Mouse (Mus musculus): ENCODE measurements around the gene Runx3. TPM values are rescaled to one million over a fixed set of nuclear protein-coding genes. Genes with fewer than 3 reads are reported as not detected.

The Runx3 gene
- polyA plus RNA-seq, 1 experiment = 1.4 TPM

- Histone ChIP-seq H3K27me3 (replicated peaks; ENCODE audit: control insufficient read depth, insufficient read depth, low read length) (peaks cover 9% of the 10 kb centered on the region), H3K4me1 (ENCODE audit: control insufficient read depth, insufficient read depth, low read length) (no peaks in the 10 kb centered on the region)
Measured at GRCm38 (mm10) chr4:135154089-135154949, 33.9 kb downstream of the Runx3 start.

GRCm38 (mm10) chr4:135155106-135155800, 34.8 kb downstream of the Runx3 start:
- Histone ChIP-seq H3K27ac (ENCODE audit: insufficient read depth, low read depth, low read length) (no peak overlapping the region), H3K4me1 (ENCODE audit: control insufficient read depth, insufficient read depth, low read length) (no peaks in the 10 kb centered on the region), H3K36me3 (ENCODE audit: control insufficient read depth, insufficient read depth, low read length) (no peaks in the 10 kb centered on the region), H3K4me3 (ENCODE audit: insufficient read depth, low read depth, low read length) (no peak overlapping the region), H3K27me3 (replicated peaks; ENCODE audit: control insufficient read depth, insufficient read depth, low read length) (peaks cover 9% of the 10 kb centered on the region)
- TF ChIP-seq CTCF (conservative IDR thresholded peaks at IDR 0.05; ENCODE audit: insufficient read depth, insufficient read length, low read depth, low read length) (no peak), POLR2A (IDR thresholded peaks at IDR 0.05; ENCODE audit: low read depth, low read length) (no peak)
- 9% methylated on average over 31 of the region's 31 CpGs for WGBS
- no peak for DNase-seq

More at GRCm38 (mm10) chr4:135154089-135154949, 33.9 kb downstream of the Runx3 start:
- no peaks in the 10 kb centered on the region for H3K36me3 ChIP-seq (ENCODE audit: control insufficient read depth, insufficient read depth, low read length)
- no peak for TF ChIP-seq POLR2A (IDR thresholded peaks at IDR 0.05; ENCODE audit: low read depth, low read length)
- no peak for TF ChIP-seq CTCF (conservative IDR thresholded peaks at IDR 0.05; ENCODE audit: insufficient read depth, insufficient read length, low read depth, low read length)
- H3K4me3 ChIP-seq (ENCODE audit: insufficient read depth, low read depth, low read length) = no peak overlapping the region
- no peak overlapping the region for H3K27ac ChIP-seq (ENCODE audit: insufficient read depth, low read depth, low read length)
- 7% methylated on average over 21 of the region's 21 CpGs for WGBS
- DNase-seq = no peak

- WGBS = 8% methylated on average over 15 of the region's 15 CpGs
- peaks cover 9% of the 10 kb centered on the region for H3K27me3 ChIP-seq (replicated peaks; ENCODE audit: control insufficient read depth, insufficient read depth, low read length)
- TF ChIP-seq CTCF (conservative IDR thresholded peaks at IDR 0.05; ENCODE audit: insufficient read depth, insufficient read length, low read depth, low read length) (no peak), POLR2A (IDR thresholded peaks at IDR 0.05; ENCODE audit: low read depth, low read length) (no peak)
Measured at GRCm38 (mm10) chr4:135155805-135156469, 35.5 kb downstream of the Runx3 start.

GRCm38 (mm10) chr4:135156531-135156930, 36.1 kb downstream of the Runx3 start:
- Histone ChIP-seq H3K27ac (ENCODE audit: insufficient read depth, low read depth, low read length) (no peak overlapping the region), H3K27me3 (replicated peaks; ENCODE audit: control insufficient read depth, insufficient read depth, low read length) (peaks cover 9% of the 10 kb centered on the region), H3K4me3 (ENCODE audit: insufficient read depth, low read depth, low read length) (no peak overlapping the region), H3K36me3 (ENCODE audit: control insufficient read depth, insufficient read depth, low read length) (no peaks in the 10 kb centered on the region), H3K4me1 (ENCODE audit: control insufficient read depth, insufficient read depth, low read length) (no peaks in the 10 kb centered on the region)
- DNase-seq = no peak
- TF ChIP-seq POLR2A (IDR thresholded peaks at IDR 0.05; ENCODE audit: low read depth, low read length) = no peak
- no peak for TF ChIP-seq CTCF (conservative IDR thresholded peaks at IDR 0.05; ENCODE audit: insufficient read depth, insufficient read length, low read depth, low read length)
- 10% methylated on average over 6 of the region's 6 CpGs for WGBS

More at GRCm38 (mm10) chr4:135155805-135156469, 35.5 kb downstream of the Runx3 start:
- H3K4me1 ChIP-seq (ENCODE audit: control insufficient read depth, insufficient read depth, low read length) = no peaks in the 10 kb centered on the region
- no peak for DNase-seq
- no peak overlapping the region for H3K27ac ChIP-seq (ENCODE audit: insufficient read depth, low read depth, low read length)
- no peaks in the 10 kb centered on the region for H3K36me3 ChIP-seq (ENCODE audit: control insufficient read depth, insufficient read depth, low read length)
- H3K4me3 ChIP-seq (ENCODE audit: insufficient read depth, low read depth, low read length) = no peak overlapping the region

- TF ChIP-seq POLR2A (IDR thresholded peaks at IDR 0.05; ENCODE audit: low read depth, low read length) = no peak
- TF ChIP-seq CTCF (conservative IDR thresholded peaks at IDR 0.05; ENCODE audit: insufficient read depth, insufficient read length, low read depth, low read length) = no peak
- WGBS = 15% methylated on average over 6 of the region's 6 CpGs
- peaks cover 9% of the 10 kb centered on the region for H3K27me3 ChIP-seq (replicated peaks; ENCODE audit: control insufficient read depth, insufficient read depth, low read length)
Measured at GRCm38 (mm10) chr4:135157329-135157728, 36.9 kb downstream of the Runx3 start.

GRCm38 (mm10) chr4:135158724-135159409, 38.4 kb downstream of the Runx3 start:
- Histone ChIP-seq H3K27me3 (replicated peaks; ENCODE audit: control insufficient read depth, insufficient read depth, low read length) (peaks cover 5% of the 10 kb centered on the region), H3K4me1 (ENCODE audit: control insufficient read depth, insufficient read depth, low read length) (no peaks in the 10 kb centered on the region), H3K4me3 (ENCODE audit: insufficient read depth, low read depth, low read length) (no peak overlapping the region), H3K27ac (ENCODE audit: insufficient read depth, low read depth, low read length) (no peak overlapping the region), H3K36me3 (ENCODE audit: control insufficient read depth, insufficient read depth, low read length) (no peaks in the 10 kb centered on the region)
- 19% methylated on average over 9 of the region's 9 CpGs for WGBS
- no peak for DNase-seq
- TF ChIP-seq CTCF (conservative IDR thresholded peaks at IDR 0.05; ENCODE audit: insufficient read depth, insufficient read length, low read depth, low read length) (no peak), POLR2A (IDR thresholded peaks at IDR 0.05; ENCODE audit: low read depth, low read length) (no peak)

More at GRCm38 (mm10) chr4:135157329-135157728, 36.9 kb downstream of the Runx3 start:
- H3K4me3 ChIP-seq (ENCODE audit: insufficient read depth, low read depth, low read length) = no peak overlapping the region
- H3K27ac ChIP-seq (ENCODE audit: insufficient read depth, low read depth, low read length) = no peak overlapping the region
- DNase-seq = no peak
- H3K4me1 ChIP-seq (ENCODE audit: control insufficient read depth, insufficient read depth, low read length) = no peaks in the 10 kb centered on the region
- no peaks in the 10 kb centered on the region for H3K36me3 ChIP-seq (ENCODE audit: control insufficient read depth, insufficient read depth, low read length)

All from kidney, adult 2 months (tissue).